Comparison of ENCODE assay signal across 7 mouse cellular contexts in genomic region chr4:135152834-135153259, GRCm38 (mm10). TPM values are rescaled to one million over a fixed set of nuclear protein-coding genes. Genes with fewer than 3 reads are reported as not detected.
A peak's percentile ranks its signal among the peaks of the same experiment; 100 is the strongest.
DNase-seq lines count a peak whose midpoint lies in the region; ATAC-seq and TF ChIP-seq lines count a peak whose summit lies in the region.

No protein-coding gene starts in this region.

- dilution Hi-C loops in CH12.LX (cut with MboI; ENCODE audit: extremely low pct_ligation_motif_present, extremely low pct_unique_long_range_greater_than_20kb, low sequenced_read_pairs), result no loop called here

- peaks cover 19 to 63% of the 10 kb centered on the region in 2 experiments for H3K4me1 ChIP-seq in CH12.LX (ENCODE audit: control insufficient read depth in 1 of 2, insufficient read depth in 2 of 2)
- peaks cover 27% of the 10 kb centered on the region for H3K4me1 ChIP-seq in heart, embryonic 15.5 days (replicated peaks)
- H3K4me1 ChIP-seq in limb, embryonic 12.5 days (replicated peaks), result peaks cover 68% of the 10 kb centered on the region
- H3K4me1 ChIP-seq in midbrain, embryonic 14.5 days (ENCODE audit: control insufficient read depth, insufficient read depth, low read length), result no peaks in the 10 kb centered on the region

- TF ChIP-seq EP300 in CH12.LX (IDR thresholded peaks at IDR 0.05; ENCODE audit: low read length), result no peak

- peak overlapping the region; percentile 84 for H3K27ac ChIP-seq in CH12.LX (ENCODE audit: insufficient read depth, low read depth)
- no peak overlapping the region for H3K27ac ChIP-seq in heart, embryonic 15.5 days
- peak overlapping the region; percentile 45; the same call in 1 of the 2 replicates for H3K27ac ChIP-seq in limb, embryonic 12.5 days
- no peak overlapping the region for H3K27ac ChIP-seq in midbrain, embryonic 14.5 days (replicated peaks; ENCODE audit: low read depth, low read length)

- no peak for ATAC-seq in heart, embryonic 15.5 days (replicated peaks; ENCODE audit: insufficient number of reproducible peaks, insufficient read depth, low FRiP score, low read depth)
- ATAC-seq in limb, embryonic 12.5 days (ENCODE audit: insufficient number of reproducible peaks, insufficient read depth, low FRiP score, low TSS enrichment, low read depth), result no peak
- no peak for ATAC-seq in midbrain, embryonic 14.5 days (ENCODE audit: low FRiP score, low TSS enrichment)

- no peaks in the 10 kb centered on the region for H3K27me3 ChIP-seq in CH12.LX (replicated peaks)
- peaks cover 98% of the 10 kb centered on the region for H3K27me3 ChIP-seq in heart, embryonic 15.5 days
- peaks cover 100% of the 10 kb centered on the region for H3K27me3 ChIP-seq in limb, embryonic 12.5 days
- peaks cover 97% of the 10 kb centered on the region for H3K27me3 ChIP-seq in midbrain, embryonic 14.5 days (ENCODE audit: control insufficient read depth, insufficient read depth, low read length)

- in situ Hi-C loops in CH12.LX (cut with MboI; ENCODE audit: low pct_ligation_motif_present, low pct_unique_long_range_greater_than_20kb, low sequenced_read_pairs), result no loop called here

- H3K79me2 ChIP-seq in CH12.LX (replicated peaks; ENCODE audit: control insufficient read depth, extremely low read depth, insufficient read depth, poor library complexity, severe bottlenecking), result peaks cover 51% of the 10 kb centered on the region

- no peak; the same call in 1 of the 2 replicates for TF ChIP-seq RAD21 in CH12.LX (IDR thresholded peaks at IDR 0.05; ENCODE audit: low read depth, low read length)

- peak in 1 of 2 experiments; percentile 17; a peak in 1 of 4 replicates for TF ChIP-seq CTCF in CH12.LX (conservative IDR thresholded peaks at IDR 0.05 in 1 of 2, IDR thresholded peaks at IDR 0.05 in 1 of 2; ENCODE audit: low read depth in 2 of 2, low read length in 2 of 2)

- H3K9ac ChIP-seq in CH12.LX (ENCODE audit: insufficient read depth, low read depth), result peak overlapping the region; percentile 75
- H3K9ac ChIP-seq in heart, embryonic 15.5 days, result peak overlapping the region; percentile 15; the same call in 1 of the 2 replicates
- H3K9ac ChIP-seq in limb, embryonic 12.5 days (replicated peaks), result peak overlapping the region; percentile 63
- no peak overlapping the region for H3K9ac ChIP-seq in midbrain, embryonic 14.5 days (replicated peaks; ENCODE audit: low read length)

- DNase-seq in CH12.LX (ENCODE audit: extremely low read depth), result no peak
- peak; percentile 45 for DNase-seq in adrenal gland, postnatal 14 days
- DNase-seq in midbrain, embryonic 14.5 days, result peak; percentile 51
- DNase-seq in testis, postnatal 14 days (ENCODE audit: low spot score), result peak; percentile 35
- no peak for DNase-seq in right cerebral cortex, postnatal 4 days

- peak overlapping the region; percentile 81 to 95 (median 90) for H3K4me3 ChIP-seq in CH12.LX (replicated peaks in 1 of 3; ENCODE audit: low read depth in 2 of 3, low read length in 2 of 3, poor library complexity in 1 of 3)
- peak overlapping the region; percentile 47 for H3K4me3 ChIP-seq in heart, embryonic 15.5 days
- peak overlapping the region; percentile 49 for H3K4me3 ChIP-seq in limb, embryonic 12.5 days (replicated peaks)
- peak overlapping the region; percentile 15; the same call in 1 of the 2 replicates for H3K4me3 ChIP-seq in midbrain, embryonic 14.5 days (replicated peaks; ENCODE audit: low read depth, low read length)

- under 1% methylated on average over 45 of the region's 45 CpGs for WGBS in heart, embryonic 15.5 days
- under 1% methylated on average over 45 of the region's 45 CpGs for WGBS in limb, embryonic 12.5 days
- under 1% methylated on average over 42 of the region's 45 CpGs for WGBS in midbrain, embryonic 14.5 days

- no peak; the same call in 1 of the 2 replicates for TF ChIP-seq POLR2A in CH12.LX (IDR thresholded peaks at IDR 0.05; ENCODE audit: low read depth, low read length)

- no peaks in the 10 kb centered on the region for H3K9me3 ChIP-seq in CH12.LX (replicated peaks; ENCODE audit: low read length)
- H3K9me3 ChIP-seq in heart, embryonic 15.5 days (replicated peaks), result no peaks in the 10 kb centered on the region
- H3K9me3 ChIP-seq in limb, embryonic 12.5 days, result no peaks in the 10 kb centered on the region
- no peaks in the 10 kb centered on the region for H3K9me3 ChIP-seq in midbrain, embryonic 14.5 days (ENCODE audit: control insufficient read depth, low read length)

- peak overlapping the region; percentile 83 for H3K4me2 ChIP-seq in CH12.LX (ENCODE audit: insufficient read depth, low read depth, poor library complexity, severe bottlenecking)
- peak overlapping the region; percentile 64 for H3K4me2 ChIP-seq in heart, embryonic 15.5 days
- H3K4me2 ChIP-seq in limb, embryonic 12.5 days, result peak overlapping the region; percentile 60
- peak overlapping the region; percentile 38 for H3K4me2 ChIP-seq in midbrain, embryonic 14.5 days (ENCODE audit: low read length)

- H3K36me3 ChIP-seq in CH12.LX (replicated peaks in 1 of 2; ENCODE audit: control insufficient read depth in 1 of 2, insufficient read depth in 1 of 2, low read length in 1 of 2), result peaks cover 9 to 25% of the 10 kb centered on the region in 2 experiments
- no peaks in the 10 kb centered on the region for H3K36me3 ChIP-seq in heart, embryonic 15.5 days
- no peaks in the 10 kb centered on the region for H3K36me3 ChIP-seq in limb, embryonic 12.5 days
- no peaks in the 10 kb centered on the region for H3K36me3 ChIP-seq in midbrain, embryonic 14.5 days (ENCODE audit: control insufficient read depth, insufficient read depth, low read length)

TF ChIP-seq in CH12.LX, 34 proteins besides CTCF, POLR2A, EP300 and RAD21:
- TF ChIP-seq BHLHE40 (IDR thresholded peaks at IDR 0.05; ENCODE audit: low read depth, low read length), result peak; percentile 34; the same call in 1 of the 2 replicates
- TF ChIP-seq SIN3A (IDR thresholded peaks at IDR 0.05; ENCODE audit: low read length), result no peak
- peak; percentile 44; the same call in 1 of the 2 replicates for TF ChIP-seq MXI1 (IDR thresholded peaks at IDR 0.05; ENCODE audit: low read depth, low read length)
- TF ChIP-seq MEF2A (IDR thresholded peaks at IDR 0.05; ENCODE audit: borderline replicate concordance, low read depth, low read length), result no peak
- TF ChIP-seq NELFE (IDR thresholded peaks at IDR 0.05; ENCODE audit: low read depth, low read length), result no peak
- TF ChIP-seq MAX (IDR thresholded peaks at IDR 0.05; ENCODE audit: low read length), result peak; percentile 19; the same call in 1 of the 2 replicates
- TF ChIP-seq ZKSCAN1 (IDR thresholded peaks at IDR 0.05; ENCODE audit: borderline replicate concordance, low read depth, low read length), result no peak
- TF ChIP-seq TCF12 (IDR thresholded peaks at IDR 0.05; ENCODE audit: low read depth, low read length), result no peak
- TF ChIP-seq UBTF (IDR thresholded peaks at IDR 0.05; ENCODE audit: low read depth, low read length), result 0 out of 2 replicates have a peak, but pooled peaks have one; percentile 20
- no peak for TF ChIP-seq JUND (conservative IDR thresholded peaks at IDR 0.05; ENCODE audit: low read depth, low read length)
- TF ChIP-seq MYC (IDR thresholded peaks at IDR 0.05; ENCODE audit: low read depth, low read length), result no peak

RNA-seq across cellular contexts. Expression of gene Runx3, which starts 32.4 kb away (rescaled TPM):
- total RNA-seq in CH12.LX (2012; rRNA removed) (13.7 and 19.7 TPM in 2 replicates), CH12.LX (2014; rRNA removed) (2.4 and 5.0 TPM in 2 replicates)
- polyA plus RNA-seq in CH12.LX (2012; ENCODE audit: insufficient read length, low read depth), result 48.0 and 61.1 TPM in 2 replicates
- 1.7 and 7.3 TPM in 2 replicates for total RNA-seq in adrenal gland, postnatal 14 days (2021)
- polyA plus RNA-seq in heart, embryonic 15.5 days (2015; fragmentation: Nextera tagmentation; extraction: Ambion mirVana), result 0.14 and 0.77 TPM in 2 replicates
- 1.5 and 2.0 TPM in 2 replicates for polyA plus RNA-seq in limb, embryonic 12.5 days (2016; fragmentation: Nextera tagmentation; extraction: Ambion mirVana)
- polyA plus RNA-seq in midbrain, embryonic 14.5 days (2014; fragmentation: Nextera tagmentation; extraction: Ambion mirVana), result not detected in 2 replicates

Comparison
In these comparisons a context has a peak if more than half of its experiments do, and no peak if none do; other contexts are left out.
1. DNase-seq: peak in adrenal gland, postnatal 14 days (single experiment), midbrain, embryonic 14.5 days (single experiment) and testis, postnatal 14 days (single experiment); none in CH12.LX (single experiment) and right cerebral cortex, postnatal 4 days (single experiment).
2. H3K27ac ChIP-seq: peak in CH12.LX (single experiment) and limb, embryonic 12.5 days (single experiment); none in heart, embryonic 15.5 days (single experiment) and midbrain, embryonic 14.5 days (single experiment).
3. H3K4me3 ChIP-seq: peak in every context shown above with its lines; median percentile 90 in CH12.LX; 49 in limb, embryonic 12.5 days; 47 in heart, embryonic 15.5 days; 15 in midbrain, embryonic 14.5 days.
4. RNA of gene Runx3, which starts 32.4 kb away (polyA plus RNA-seq): 48.0 to 61.1 TPM in CH12.LX; 1.5 to 2.0 TPM in limb, embryonic 12.5 days, 0.14 to 0.77 TPM in heart, embryonic 15.5 days and not detected in midbrain, embryonic 14.5 days; every median in the first group is over 10 times any median in the second.
5. Peak in every context shown above with its lines, with median percentiles within 50 percentile points of each other: H3K4me2 ChIP-seq.